Mouse (Mus musculus): Measurements from ENCODE around the gene Commd8.

DNA sequence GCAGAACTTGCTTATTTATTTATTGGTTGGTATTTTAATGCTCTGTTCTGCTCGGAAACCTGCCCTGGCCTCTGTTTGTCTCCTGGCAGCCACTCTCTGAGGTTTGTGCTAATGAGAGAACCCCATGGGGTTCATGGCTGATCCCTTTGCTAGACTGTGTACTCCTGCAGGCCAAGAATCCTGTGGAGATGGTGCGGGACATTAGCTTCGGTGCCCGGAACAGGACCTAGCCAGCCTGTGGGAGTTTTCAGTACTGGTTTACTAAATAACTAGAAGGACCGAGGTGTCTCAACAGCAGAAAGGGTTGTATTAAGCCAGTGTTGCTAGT is 42.8 kb upstream of the Commd8 start:
- TF ChIP-seq CTCF (IDR thresholded peaks at IDR 0.05; ENCODE audit: low read depth, low read length) (no peak), POLR2A (IDR thresholded peaks at IDR 0.05; ENCODE audit: extremely low read depth, insufficient read depth, low read length) (no peak)

Measured in liver, adult 2 months (tissue).